Mouse (Mus musculus) kidney, postnatal 10 days (tissue): ENCODE measurements around the gene Plcb1.
A peak's percentile ranks its signal among the peaks of the same experiment; 100 is the strongest.

Experiments used
- DNase-seq: peaks from one replicate; pipeline ENCODE4 v3.0.0; 2021; ENCODE audit warnings: mixed read lengths

Plcb1 gene

DNA sequence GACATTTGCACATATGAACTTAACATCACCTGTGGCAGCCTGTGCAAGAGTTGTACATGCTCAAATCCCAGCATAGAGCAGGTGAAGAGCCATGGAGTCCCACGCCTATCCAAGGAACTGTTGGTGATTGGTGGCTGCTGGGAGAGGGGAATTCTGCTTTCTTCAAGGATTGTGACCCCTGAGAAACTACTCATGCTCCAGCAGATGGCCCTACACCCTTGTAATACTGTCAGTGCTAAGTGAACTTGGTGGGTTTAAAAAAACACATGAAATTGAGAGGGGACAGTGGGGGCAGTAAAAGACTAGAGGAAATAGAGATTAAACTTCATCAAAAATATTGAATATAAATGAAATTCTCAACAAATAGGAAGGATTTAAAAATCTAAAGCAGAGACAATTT is 53.0 kb downstream of the Plcb1 start:
- DNase-seq: no peak

DNA sequence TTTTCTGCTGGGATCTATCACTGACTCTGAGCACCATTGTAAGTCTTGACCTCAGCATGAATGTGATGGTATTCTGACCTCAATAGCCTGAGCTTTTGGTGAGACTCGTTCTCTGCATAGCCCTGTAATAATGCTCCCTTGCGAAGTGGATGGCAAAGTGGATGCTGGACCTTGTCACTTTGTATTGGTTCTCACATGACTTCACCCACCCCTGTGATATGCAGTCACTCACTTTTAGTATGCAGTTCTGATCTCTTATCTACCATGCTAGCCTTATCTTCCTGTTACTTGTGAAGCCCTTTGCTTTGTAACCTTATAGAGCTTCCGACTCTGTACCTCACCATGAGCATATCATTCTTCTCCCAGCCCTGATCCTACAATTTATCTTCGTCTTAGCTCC is 57.0 kb downstream of the Plcb1 start:
- no peak for DNase-seq

DNA sequence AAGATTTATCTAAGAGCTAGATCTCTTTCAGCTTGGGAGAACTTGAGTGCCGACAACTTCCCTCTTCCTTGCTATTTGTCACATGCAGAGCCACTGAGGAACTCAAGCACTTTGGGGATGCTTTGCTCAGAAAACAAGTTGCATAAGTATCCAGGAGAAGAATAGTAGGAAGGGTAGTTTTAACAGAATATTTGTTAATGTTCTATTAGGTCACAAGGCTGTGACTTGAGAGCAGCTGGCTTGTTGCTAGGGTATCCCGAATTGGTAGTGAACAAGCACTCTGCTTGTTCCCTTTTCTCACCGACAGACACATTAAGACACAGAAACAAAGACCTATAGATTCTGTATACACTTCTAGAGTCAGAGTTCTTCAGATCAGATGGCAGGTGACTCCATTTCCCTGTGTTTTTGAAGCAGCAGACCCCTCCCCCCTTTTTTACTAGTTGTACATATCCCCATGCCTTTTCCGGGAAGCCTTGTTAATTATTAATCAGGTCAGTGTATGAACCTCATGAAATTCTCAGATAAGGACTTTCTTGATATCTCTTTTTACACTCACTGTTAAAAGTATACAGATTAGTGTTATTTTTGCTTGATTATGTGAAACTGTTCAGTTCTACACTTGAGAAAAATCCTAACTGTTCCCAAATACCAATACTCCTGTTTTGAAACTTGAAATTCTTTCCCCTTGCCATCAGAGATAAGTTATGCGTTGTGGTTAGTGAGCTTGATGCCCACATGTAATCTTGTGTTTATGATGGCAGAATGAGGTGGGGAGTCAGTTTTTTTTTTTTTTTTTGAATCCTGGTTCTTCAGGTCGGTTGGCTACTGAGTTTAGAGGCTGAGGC is 58.7 kb downstream of the Plcb1 start:
- DNase-seq: no peak

DNA sequence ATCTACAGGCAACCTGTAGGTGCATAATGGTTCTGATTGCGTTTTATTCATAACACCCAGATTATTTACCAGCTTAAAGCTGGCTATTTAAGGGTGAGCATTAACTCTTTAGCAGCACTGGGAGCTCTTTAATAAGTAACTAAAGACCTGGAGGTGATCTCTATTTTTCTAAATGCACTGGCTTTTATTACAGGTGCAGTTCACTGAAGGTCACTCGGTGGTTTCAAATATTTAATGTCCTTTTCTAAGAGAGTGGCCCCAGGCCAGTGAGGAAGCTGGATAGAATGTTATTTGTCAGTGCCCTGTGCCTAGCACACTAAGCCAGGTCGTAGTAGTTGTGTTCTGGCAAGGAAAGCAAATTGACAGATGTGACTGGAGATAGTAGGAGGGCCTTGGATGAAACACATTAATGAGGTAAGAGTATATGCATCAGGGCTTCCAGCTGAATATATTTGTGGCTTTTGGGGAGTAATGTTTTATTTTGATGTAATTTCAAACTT is 59.4 kb downstream of the Plcb1 start:
- no peak for DNase-seq

DNA sequence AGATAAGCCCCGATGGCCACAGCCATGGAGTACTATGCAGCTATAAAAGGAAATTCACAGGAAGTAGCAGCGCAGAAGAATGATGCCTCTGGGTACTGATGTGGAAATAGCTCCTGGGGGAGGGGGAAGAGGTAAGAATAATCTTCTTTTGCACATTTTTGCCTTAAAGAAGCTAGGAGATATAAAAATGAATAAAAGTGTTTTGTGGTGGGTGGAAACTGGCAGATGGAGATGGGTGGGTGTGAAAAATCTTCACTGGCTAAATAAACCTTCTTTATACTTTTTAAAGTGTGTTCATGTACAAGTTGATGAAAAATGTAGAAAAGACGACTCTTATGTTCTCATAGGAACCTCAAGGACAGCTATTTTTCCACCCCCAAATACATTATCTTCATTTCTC is 60.7 kb downstream of the Plcb1 start:
- no peak for DNase-seq

DNA sequence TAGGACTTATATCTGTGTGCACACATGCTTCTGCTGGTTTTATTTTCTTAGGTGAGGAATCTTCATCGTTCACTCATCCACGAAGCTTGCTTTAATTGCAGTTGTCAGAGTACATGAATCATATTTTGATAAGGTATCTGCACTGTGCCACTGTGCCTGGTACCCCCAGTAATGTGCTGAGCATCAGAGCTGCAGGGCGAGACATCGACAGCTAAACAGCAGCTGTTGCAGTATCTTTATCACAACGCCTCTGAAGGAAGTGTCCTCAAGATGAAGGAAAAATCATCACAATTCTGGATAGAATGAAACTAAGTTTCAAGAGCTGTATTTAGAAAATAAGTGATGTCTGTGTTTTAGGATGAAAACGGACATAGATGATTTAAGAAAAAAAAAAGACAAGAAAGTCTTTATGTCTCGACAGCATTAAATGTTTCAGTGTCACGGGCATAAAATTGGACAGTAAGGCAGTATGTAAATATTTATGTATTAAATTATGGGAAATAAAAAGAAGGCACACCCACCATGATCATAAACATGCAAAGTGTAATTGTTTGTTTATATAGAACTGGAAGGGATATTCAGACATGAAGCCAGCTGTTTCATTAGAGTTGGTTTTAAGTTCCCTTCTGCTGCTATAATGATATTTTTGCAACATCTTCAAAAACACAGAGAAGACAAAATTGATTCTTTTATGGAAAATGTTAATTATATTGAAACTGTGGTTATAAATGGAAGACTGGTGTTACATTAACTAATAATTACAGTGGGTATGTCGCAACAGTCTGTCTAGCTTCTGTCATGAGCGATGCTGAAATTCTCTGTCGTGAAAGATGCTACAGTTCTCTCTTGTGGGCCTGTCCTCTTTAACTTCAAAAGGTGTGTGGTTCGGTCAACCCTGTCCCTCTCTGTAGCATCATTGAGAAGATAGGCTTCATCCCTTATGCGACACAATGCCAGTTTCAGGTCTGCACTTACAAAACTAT is 65.6 kb downstream of the Plcb1 start:
- DNase-seq: no peak

DNA sequence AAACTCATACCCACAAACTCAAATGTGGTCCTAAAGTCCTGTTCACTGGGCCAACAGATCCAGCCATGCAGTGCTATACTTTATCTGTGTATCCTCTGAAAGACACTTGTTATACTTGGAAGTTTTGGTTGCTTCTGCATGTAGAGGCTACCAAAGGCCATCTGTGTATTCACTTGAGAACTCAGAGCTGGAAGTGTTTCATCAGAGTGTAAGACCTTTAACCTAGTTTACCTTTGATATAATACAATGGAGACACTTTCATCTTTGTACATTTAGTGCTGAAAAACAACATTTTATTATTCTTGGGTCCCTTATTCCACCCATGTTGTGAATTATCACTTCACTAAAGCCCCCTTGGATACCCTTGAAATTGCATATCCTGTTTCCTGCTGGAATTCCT is 70.4 kb downstream of the Plcb1 start:
- no peak for DNase-seq

DNA sequence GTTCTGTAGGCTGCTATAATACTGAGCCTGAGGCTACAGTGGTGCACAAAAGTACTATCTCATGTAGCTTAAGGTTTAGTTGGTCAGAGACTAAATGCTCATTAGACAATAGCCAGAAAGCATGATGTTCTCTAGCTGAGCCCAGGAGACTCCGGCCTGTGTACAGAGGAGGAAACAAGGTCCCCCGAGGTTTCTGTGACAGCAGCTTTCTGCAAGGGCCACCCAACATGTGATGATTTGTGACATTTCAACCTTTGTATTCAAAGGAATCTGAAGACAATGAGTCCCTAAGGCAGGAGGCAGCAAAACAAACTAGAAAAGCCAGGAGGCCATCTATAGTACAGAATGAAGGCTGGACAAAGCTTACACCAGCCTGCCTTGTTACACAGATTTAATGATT is 70.8 kb downstream of the Plcb1 start:
- DNase-seq: peak; percentile 25

GRCm38 (mm10) chr2:134864985-134865645 is 79.2 kb downstream of the Plcb1 start:
- peak; percentile 78 for DNase-seq

- DNase-seq: no peak
Measured at GRCm38 (mm10) chr2:134867381-134867780, 81.5 kb downstream of the Plcb1 start.

- DNase-seq: no peak
Measured at GRCm38 (mm10) chr2:134871692-134872489, 86.0 kb downstream of the Plcb1 start.

- DNase-seq: no peak
Measured at GRCm38 (mm10) chr2:134872490-134872781, 86.6 kb downstream of the Plcb1 start.

DNA sequence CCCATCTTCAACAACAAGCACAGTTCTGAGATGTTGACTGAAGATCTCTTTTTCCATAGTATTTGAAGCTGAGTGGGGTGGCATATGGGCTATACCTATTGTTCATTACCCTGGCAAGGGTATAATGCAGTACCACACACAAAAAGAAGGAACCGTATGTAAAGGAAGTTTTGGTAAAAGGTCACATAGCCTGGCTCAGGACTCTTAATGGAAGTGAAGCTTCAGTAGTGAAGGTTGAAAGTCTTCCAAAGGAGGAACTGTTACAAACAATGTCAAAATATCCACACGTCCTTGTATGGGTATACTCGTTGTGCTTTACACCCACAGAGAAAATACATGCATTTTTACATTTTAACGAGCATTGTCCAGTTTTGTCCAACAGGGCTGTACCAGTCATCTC is 91.3 kb downstream of the Plcb1 start:
- DNase-seq: no peak

DNA sequence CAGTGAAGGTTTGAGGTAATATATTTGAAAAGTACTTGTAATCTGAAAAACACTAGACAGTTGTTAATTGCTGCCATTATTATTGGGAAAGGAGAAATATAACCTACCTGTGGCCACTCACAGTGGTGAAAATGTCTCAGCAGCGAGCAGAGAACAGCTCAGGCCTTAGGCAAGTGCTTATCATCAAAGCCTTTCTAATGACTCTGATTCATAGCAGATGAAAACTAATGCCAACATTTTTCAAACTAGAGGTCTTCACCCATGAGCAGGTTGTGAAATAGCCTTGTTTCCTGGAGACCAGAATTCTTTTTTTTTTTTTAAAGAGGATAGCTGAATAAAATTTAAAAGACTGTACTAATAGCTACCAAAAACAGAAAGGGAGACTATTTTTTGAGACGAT is 105.3 kb downstream of the Plcb1 start:
- DNase-seq: no peak

DNA sequence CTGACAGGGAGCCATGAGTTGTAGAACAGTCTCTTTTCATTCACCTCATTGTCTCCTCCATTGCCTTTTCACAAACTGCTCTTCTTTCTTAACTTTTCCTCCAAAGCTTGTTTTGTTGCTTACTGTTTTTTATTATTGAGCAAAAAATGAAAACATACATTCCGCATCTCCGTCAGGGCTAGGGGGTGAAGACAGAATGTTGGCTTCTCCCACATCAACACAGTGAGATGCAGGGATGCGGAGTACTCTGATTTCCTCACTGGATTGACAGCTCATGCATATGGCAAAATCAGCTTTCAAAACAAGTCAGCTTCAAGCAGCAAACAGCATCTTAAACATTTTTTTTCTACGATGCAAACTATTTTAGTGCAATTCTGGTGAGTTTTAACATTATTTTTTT is 108.9 kb downstream of the Plcb1 start:
- DNase-seq: no peak

DNA sequence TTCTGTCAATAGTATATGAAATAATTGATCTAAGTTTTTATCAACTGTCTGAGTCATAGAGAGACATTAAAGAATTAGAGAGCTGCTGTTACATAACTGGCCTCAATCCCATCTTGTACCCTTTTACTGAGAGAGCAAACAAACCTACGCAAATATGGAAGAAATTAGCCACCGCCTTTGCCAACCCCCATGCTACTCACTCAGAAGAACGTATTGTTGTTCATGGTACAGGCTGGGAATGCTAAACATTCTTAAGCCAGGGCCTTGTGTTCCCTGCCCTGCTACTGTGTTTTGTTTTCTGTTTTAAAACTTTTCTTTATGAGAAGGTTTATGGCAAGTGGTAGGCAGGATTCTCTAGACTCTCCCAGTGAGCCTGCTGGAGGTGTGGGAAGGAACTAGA is 110.3 kb downstream of the Plcb1 start:
- no peak for DNase-seq

- no peak for DNase-seq
Measured at GRCm38 (mm10) chr2:134897083-134897482, 111.2 kb downstream of the Plcb1 start.

DNA sequence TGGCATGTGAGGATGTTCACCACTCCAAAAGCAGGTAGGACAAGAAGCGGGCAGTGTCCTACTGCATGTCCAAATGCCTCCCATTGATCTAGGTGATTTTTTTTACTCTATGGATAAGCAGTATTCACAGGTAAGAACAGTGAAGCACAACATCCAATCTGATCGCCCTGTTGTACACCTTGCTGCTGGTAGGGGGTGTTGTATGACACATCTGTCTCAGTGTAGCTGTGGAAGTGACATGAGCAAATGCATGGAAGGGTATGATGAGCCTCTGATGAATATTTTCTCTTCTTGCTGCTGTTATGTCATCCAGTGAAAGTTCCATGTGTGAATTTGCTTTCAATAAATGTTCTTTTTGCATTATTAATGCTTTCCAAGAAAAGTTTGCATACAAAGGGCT is 115.7 kb downstream of the Plcb1 start:
- DNase-seq: no peak

DNA sequence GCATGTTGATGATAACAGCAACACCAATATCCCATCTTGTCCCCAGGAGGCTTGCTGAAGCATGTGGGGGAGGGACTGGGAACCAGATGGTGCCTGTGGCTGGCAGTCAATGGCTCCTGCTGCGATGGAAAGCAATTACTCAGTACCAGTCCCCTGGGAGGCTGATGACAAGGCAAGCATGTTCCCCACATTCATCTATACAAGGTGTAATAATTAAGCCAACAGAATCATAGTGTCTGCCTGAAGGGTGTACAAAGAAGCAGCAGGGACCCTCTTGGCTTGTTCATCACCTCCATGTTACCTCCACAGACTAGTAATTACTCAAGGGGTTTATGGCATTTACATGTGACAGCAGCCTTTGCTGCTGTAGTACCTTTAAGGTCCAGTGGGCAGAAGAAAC is 125.0 kb downstream of the Plcb1 start:
- DNase-seq: no peak

DNA sequence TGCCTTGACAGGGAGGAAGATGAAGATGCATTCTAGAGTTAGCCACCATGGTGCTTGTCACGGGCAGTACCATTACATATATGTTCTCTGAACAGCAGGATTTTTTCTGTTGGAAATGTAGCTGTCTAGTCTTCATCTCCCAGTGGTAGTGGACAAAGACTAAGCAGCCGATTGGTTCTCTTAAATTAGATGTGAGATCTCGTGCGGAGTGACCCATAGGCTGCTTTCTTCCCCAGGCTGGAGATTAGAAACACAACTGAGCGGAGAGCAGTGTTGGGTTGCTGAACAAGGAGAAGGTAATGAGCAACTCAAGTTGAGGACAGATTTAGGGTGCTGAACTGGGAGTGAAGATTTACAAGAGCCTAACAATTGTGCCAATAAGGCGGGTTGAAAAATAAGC is 125.5 kb downstream of the Plcb1 start:
- no peak for DNase-seq

DNA sequence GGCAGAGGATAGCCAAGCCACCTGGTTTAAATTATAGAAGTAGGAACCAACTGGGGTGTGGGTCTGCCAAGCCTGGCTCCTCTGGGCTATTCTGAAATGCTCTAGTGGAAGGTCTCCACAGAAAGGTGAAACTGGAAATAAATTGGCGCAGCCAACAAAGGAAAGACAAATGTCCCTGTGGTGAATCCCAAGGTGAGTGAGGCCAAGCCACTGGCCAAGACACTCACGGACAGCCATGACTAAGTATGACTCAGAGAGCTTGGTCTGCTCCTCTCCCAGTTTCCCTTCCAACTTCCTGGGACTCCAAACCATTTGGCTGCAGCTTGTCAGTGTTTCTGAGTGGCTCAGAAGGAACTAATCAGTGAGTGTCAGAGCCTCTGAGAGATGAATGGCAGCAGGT is 126.7 kb downstream of the Plcb1 start:
- no peak for DNase-seq

DNA sequence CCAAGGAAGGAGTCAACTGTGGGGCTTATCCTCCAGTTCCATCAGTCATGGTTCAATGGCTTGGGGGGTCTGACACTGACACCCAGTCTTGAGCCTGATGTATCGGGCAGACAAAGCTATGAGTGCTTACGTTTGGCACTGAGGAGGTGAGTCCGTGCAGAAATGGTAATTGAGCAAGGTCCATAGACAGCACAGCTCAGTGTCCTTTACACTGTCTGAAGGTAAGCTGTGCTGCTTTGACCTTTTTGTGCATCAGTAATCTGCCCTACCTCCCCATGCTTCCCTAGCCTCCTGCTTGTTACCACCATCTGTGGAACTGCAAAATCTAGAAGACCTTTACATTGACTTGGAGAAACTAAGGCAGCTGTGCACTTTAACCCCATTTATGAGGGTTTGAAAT is 127.7 kb downstream of the Plcb1 start:
- no peak for DNase-seq
